Mouse (Mus musculus) liver, embryonic 11.5 days (tissue): ENCODE results near the gene Mtnr1a. TPM values are rescaled to one million over a fixed set of nuclear protein-coding genes. Genes with fewer than 3 reads are reported as not detected.

ENCODE experiments used
- ATAC-seq: fragments of 200-750 bp; cut with Nextera tagmentation; replicated peaks from 2 replicates; pipeline ENCODE4 v1.8.0; 2017; ENCODE audit warnings: moderate number of reproducible peaks, mild to moderate bottlenecking, moderate TSS enrichment, moderate library complexity; ENCODE audit not compliant: low FRiP score
- DNase-seq: peaks from one replicate; pipeline ENCODE4 v3.0.0-alpha.2; 2017; ENCODE audit warnings: low spot score
- H3K27ac ChIP-seq: fragments of 300-500 bp; sonication (generic); 2 replicates; pipeline ENCODE4 v1.5.1; 2014; ENCODE audit warnings: mild to moderate bottlenecking, low read depth, low read length, control low read depth
- H3K27me3 ChIP-seq: fragments of 300-500 bp; sonication (generic); replicated peaks from 2 replicates; pipeline ENCODE4 v1.6.1; 2014; ENCODE audit warnings: low read length, mixed read lengths; ENCODE audit not compliant: control insufficient read depth, insufficient read depth
- H3K36me3 ChIP-seq: fragments of 300-500 bp; sonication (generic); 2 replicates; pipeline ENCODE4 v1.6.1; 2014; ENCODE audit warnings: mild to moderate bottlenecking, low read length, moderate library complexity, mixed read lengths; ENCODE audit not compliant: control insufficient read depth, insufficient read depth
- H3K4me1 ChIP-seq: fragments of 300-500 bp; sonication (generic); replicated peaks from 2 replicates; pipeline ENCODE4 v1.6.1; 2014; ENCODE audit warnings: low read length, mixed read lengths; ENCODE audit not compliant: control insufficient read depth, insufficient read depth
- H3K4me2 ChIP-seq: fragments of 300-500 bp; sonication (generic); 2 replicates; pipeline ENCODE4 v1.6.1; 2014; ENCODE audit warnings: mild to moderate bottlenecking, control low read depth, moderate library complexity
- H3K4me3 ChIP-seq: fragments of 300-500 bp; sonication (generic); 2 replicates; pipeline ENCODE4 v1.5.1; 2014; ENCODE audit warnings: low read depth, low read length, control low read depth
- H3K9ac ChIP-seq: fragments of 300-500 bp; sonication (generic); 2 replicates; pipeline ENCODE4 v1.6.1; 2014; ENCODE audit warnings: low read depth, low read length, control low read depth
- H3K9me3 ChIP-seq: fragments of 300-500 bp; sonication (generic); 2 replicates; pipeline ENCODE4 v1.6.1; 2016; ENCODE audit warnings: low read length, inconsistent platforms, mixed read lengths; ENCODE audit not compliant: control insufficient read depth
- WGBS: fragments of 180-500 bp; shearing (Covaris S2); extraction: QIAGEN DNeasy Blood & Tissue Kit; methylation state at CpG from one replicate; pipeline ENCODE4 v1.1.7; 2014; 5-methylcytosine and 5-hydroxymethylcytosine counted together
- polyA plus RNA-seq: library from polyadenylated mRNA; unstranded; fragments of >200 nt; fragmentation: Nextera tagmentation; extraction: Ambion mirVana; gene quantifications from 2 replicates; pipeline ENCODE4 v1.2.1, GENCODE M21; 2014

Mtnr1a gene
- polyA plus RNA-seq, 1 experiment from 2014 or later, result not detected

DNA sequence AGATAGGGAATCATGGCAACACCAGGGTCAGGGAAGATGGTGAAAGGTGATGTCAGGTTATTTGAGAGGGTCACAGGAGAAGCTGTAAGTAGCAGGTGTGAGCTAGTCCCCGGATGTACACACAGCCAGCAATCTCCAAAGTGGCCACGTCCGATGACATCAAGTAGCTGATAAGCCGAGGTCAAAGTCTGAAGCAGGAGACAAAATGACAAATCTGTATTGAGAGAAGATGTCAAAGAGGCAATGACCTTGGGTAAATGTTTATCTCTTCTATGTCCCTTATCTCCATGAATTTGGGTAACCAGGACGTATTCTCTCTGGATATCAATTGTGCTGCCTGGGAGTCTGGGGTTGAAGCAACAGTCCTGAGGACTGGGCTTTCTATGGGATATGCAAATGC, 42.9 kb downstream of the Mtnr1a start:
- Histone ChIP-seq H3K9ac (no peak overlapping the region), H3K4me1 (no peaks in the 10 kb centered on the region), H3K36me3 (no peaks in the 10 kb centered on the region), H3K27ac (no peak overlapping the region), H3K9me3 (no peaks in the 10 kb centered on the region), H3K27me3 (peaks cover 4% of the 10 kb centered on the region; the same call in 1 of the 2 replicates), H3K4me2 (no peak overlapping the region), H3K4me3 (no peak overlapping the region)
- ATAC-seq (no peak), DNase-seq (no peak)
- 48% methylated on average over 5 of the region's 5 CpGs for WGBS

DNA sequence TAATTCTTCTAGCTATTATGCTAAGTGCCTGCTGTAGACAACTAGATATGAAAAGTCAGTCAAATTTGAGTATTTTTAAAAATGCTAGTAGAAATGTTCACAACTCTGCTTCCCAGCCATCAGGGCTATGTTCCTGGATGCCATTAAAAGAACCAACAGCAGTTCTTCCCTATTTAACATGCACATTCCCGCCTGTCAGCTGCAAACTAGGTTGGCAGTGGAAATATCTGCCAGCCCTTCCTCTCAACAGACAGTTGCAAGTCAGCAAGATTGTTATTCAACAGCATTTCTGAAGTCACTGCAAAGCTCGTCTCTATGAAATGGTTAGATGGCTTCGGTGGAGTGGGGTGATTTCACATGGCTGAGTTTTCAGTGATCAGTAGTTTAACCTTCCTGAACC, 48.7 kb downstream of the Mtnr1a start:
- no peak overlapping the region for H3K4me2 ChIP-seq
- ATAC-seq (no peak), DNase-seq (no peak)
- H3K9ac ChIP-seq, result no peak overlapping the region
- no peaks in the 10 kb centered on the region for H3K27me3 ChIP-seq
- H3K27ac ChIP-seq, result no peak overlapping the region
- WGBS, result 70% methylated on average over 3 of the region's 3 CpGs
- no peaks in the 10 kb centered on the region for H3K9me3 ChIP-seq
- H3K4me1 ChIP-seq, result no peaks in the 10 kb centered on the region
- no peak overlapping the region for H3K4me3 ChIP-seq
- no peaks in the 10 kb centered on the region for H3K36me3 ChIP-seq

DNA sequence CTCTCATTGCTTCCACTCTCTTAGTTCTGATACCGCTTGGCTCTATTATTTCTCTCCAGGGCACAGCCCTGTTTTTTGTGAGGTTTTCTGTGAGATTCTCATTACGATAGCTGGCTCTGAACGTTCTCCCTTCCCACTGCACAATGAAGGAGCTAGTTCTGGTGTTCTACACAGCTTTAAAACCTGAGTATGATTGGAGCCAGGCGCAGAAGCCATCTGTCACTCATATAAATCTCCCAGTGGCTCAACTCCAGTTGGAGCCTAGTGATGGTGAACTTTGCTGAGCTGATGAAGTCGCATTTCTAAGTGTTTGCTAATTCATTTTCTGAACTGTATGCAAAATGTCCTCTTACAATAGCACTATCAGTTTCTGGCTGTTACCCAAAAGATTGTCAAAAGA, 56.7 kb downstream of the Mtnr1a start:
- Histone ChIP-seq H3K9me3 (no peaks in the 10 kb centered on the region), H3K4me1 (no peaks in the 10 kb centered on the region), H3K4me3 (no peak overlapping the region), H3K27me3 (no peaks in the 10 kb centered on the region), H3K36me3 (no peaks in the 10 kb centered on the region), H3K9ac (no peak overlapping the region), H3K4me2 (no peak overlapping the region), H3K27ac (no peak overlapping the region)
- 72% methylated on average over 5 of the region's 5 CpGs for WGBS
- DNase-seq (no peak), ATAC-seq (no peak)

Other genes starting within 250 kb of the Mtnr1a start
- 7.7 and 7.8 TPM in 2 replicates for gene Fat1, start 133.7 kb upstream of the Mtnr1a start, polyA plus RNA-seq
- gene F11, start 192.9 kb downstream of the Mtnr1a start, polyA plus RNA-seq, result 1.6 and 2.4 TPM in 2 replicates
- gene Klkb1, start 225.7 kb downstream of the Mtnr1a start, polyA plus RNA-seq, result 0.35 and 0.41 TPM in 2 replicates
- 0.78 and 0.89 TPM in 2 replicates for gene Gm45753, start 239.3 kb downstream of the Mtnr1a start, polyA plus RNA-seq